Mouse (Mus musculus) liver, embryonic 13.5 days (tissue): Measurements from ENCODE around the gene Trir. TPM values are rescaled to one million over a fixed set of nuclear protein-coding genes. Genes with fewer than 3 reads are reported as not detected.

ENCODE experiments used
- ATAC-seq: fragments of 200-750 bp; cut with Nextera tagmentation; 2 replicates; pipeline ENCODE4 v1.8.0; 2017; ENCODE audit warnings: low read depth, mild to moderate bottlenecking, moderate number of reproducible peaks, moderate library complexity
- DNase-seq: peaks from one replicate; pipeline ENCODE4 v3.0.0; 2022
- H3K27ac ChIP-seq: fragments of 300-500 bp; sonication (generic); 2 replicates; pipeline ENCODE4 v1.5.1; 2015; ENCODE audit warnings: moderate library complexity, mild to moderate bottlenecking, inconsistent platforms
- H3K27me3 ChIP-seq: fragments of 300-500 bp; sonication (generic); 2 replicates; pipeline ENCODE4 v1.6.1; 2015; ENCODE audit warnings: mild to moderate bottlenecking, inconsistent platforms
- H3K36me3 ChIP-seq: fragments of 300-500 bp; sonication (generic); 2 replicates; pipeline ENCODE4 v1.6.1; 2015; ENCODE audit warnings: mild to moderate bottlenecking, inconsistent platforms
- H3K4me1 ChIP-seq: fragments of 300-500 bp; sonication (generic); replicated peaks from 2 replicates; pipeline ENCODE4 v1.6.1; 2015; ENCODE audit warnings: inconsistent platforms
- H3K4me2 ChIP-seq: fragments of 300-500 bp; sonication (generic); 2 replicates; pipeline ENCODE4 v1.6.1; 2015; ENCODE audit warnings: inconsistent platforms, mild to moderate bottlenecking, moderate library complexity
- H3K4me3 ChIP-seq: fragments of 300-500 bp; sonication (generic); replicated peaks from 2 replicates; pipeline ENCODE4 v1.5.1; 2015; ENCODE audit warnings: mild to moderate bottlenecking, inconsistent platforms
- H3K9ac ChIP-seq: fragments of 300-500 bp; sonication (generic); 2 replicates; pipeline ENCODE4 v1.6.1; 2015; ENCODE audit warnings: mild to moderate bottlenecking, inconsistent platforms
- H3K9me3 ChIP-seq: fragments of 300-500 bp; sonication (generic); replicated peaks from 2 replicates; pipeline ENCODE4 v1.6.1; 2016; ENCODE audit warnings: inconsistent platforms
- WGBS: fragments of 180-500 bp; shearing (Covaris S2); methylation state at CpG from one replicate; pipeline ENCODE4 v1.1.7; 2015; ENCODE audit not compliant: insufficient replicate concordance; 5-methylcytosine and 5-hydroxymethylcytosine counted together
- polyA plus RNA-seq: library from polyadenylated mRNA; unstranded; fragments of >200 nt; fragmentation: Nextera tagmentation; extraction: Ambion mirVana; gene quantifications from 2 replicates; pipeline ENCODE4 v1.2.1, GENCODE M21; 2015

Gene Trir
- polyA plus RNA-seq, 1 experiment from 2014 or later: 83.1 TPM

- Histone ChIP-seq H3K4me2 (no peak overlapping the region), H3K9me3 (no peaks in the 10 kb centered on the region), H3K4me1 (peaks cover 15% of the 10 kb centered on the region), H3K4me3 (no peak overlapping the region), H3K27ac (no peak overlapping the region), H3K27me3 (peaks cover 13% of the 10 kb centered on the region; the same call in 1 of the 2 replicates), H3K9ac (no peak overlapping the region), H3K36me3 (no peaks in the 10 kb centered on the region)
- DNase-seq: no peak
- ATAC-seq: no peak
- 82% methylated on average over 5 of the region's 5 CpGs for WGBS
Measured at GRCm38 (mm10) chr8:84996978-84997377, 29.6 kb upstream of the Trir start.

- H3K4me3 ChIP-seq: no peak overlapping the region
- H3K9ac ChIP-seq: peak overlapping the region; percentile 50
- peak overlapping the region; percentile 36 for H3K4me2 ChIP-seq
Measured at GRCm38 (mm10) chr8:84997649-84998295, 28.9 kb upstream of the Trir start.

GRCm38 (mm10) chr8:85007686-85008085 lies 18.9 kb upstream of the Trir start:
- no peak for ATAC-seq
- peaks cover 59% of the 10 kb centered on the region for H3K27me3 ChIP-seq
- WGBS: 21% methylated on average over 25 of the region's 25 CpGs

More at GRCm38 (mm10) chr8:84997649-84998295, 28.9 kb upstream of the Trir start:
- DNase-seq (peak; percentile 76), ATAC-seq (peak; percentile 80)
- H3K36me3 ChIP-seq: no peaks in the 10 kb centered on the region
- H3K9me3 ChIP-seq: no peaks in the 10 kb centered on the region
- WGBS: 6% methylated on average over 19 of the region's 19 CpGs
- H3K27me3 ChIP-seq: peaks cover 13% of the 10 kb centered on the region; the same call in 1 of the 2 replicates
- H3K4me1 ChIP-seq: peaks cover 15% of the 10 kb centered on the region
- no peak overlapping the region for H3K27ac ChIP-seq

GRCm38 (mm10) chr8:85011242-85011641 lies 15.4 kb upstream of the Trir start:
- peaks cover 80% of the 10 kb centered on the region for H3K27me3 ChIP-seq
- H3K9me3 ChIP-seq: no peaks in the 10 kb centered on the region
- H3K4me3 ChIP-seq: no peak overlapping the region
- WGBS: 12% methylated on average over 28 of the region's 28 CpGs
- peaks cover 7% of the 10 kb centered on the region; the same call in 1 of the 2 replicates for H3K4me1 ChIP-seq
- H3K9ac ChIP-seq: no peak overlapping the region
- no peak overlapping the region for H3K4me2 ChIP-seq
- no peak overlapping the region for H3K27ac ChIP-seq
- no peaks in the 10 kb centered on the region for H3K36me3 ChIP-seq
- DNase-seq: no peak
- ATAC-seq: no peak

More at GRCm38 (mm10) chr8:85007686-85008085, 18.9 kb upstream of the Trir start:
- Histone ChIP-seq H3K4me1 (peaks cover 3% of the 10 kb centered on the region; the same call in 1 of the 2 replicates), H3K4me3 (no peak overlapping the region), H3K9ac (no peak overlapping the region), H3K4me2 (no peak overlapping the region), H3K9me3 (no peaks in the 10 kb centered on the region), H3K27ac (no peak overlapping the region), H3K36me3 (no peaks in the 10 kb centered on the region)
- no peak for DNase-seq

DNA sequence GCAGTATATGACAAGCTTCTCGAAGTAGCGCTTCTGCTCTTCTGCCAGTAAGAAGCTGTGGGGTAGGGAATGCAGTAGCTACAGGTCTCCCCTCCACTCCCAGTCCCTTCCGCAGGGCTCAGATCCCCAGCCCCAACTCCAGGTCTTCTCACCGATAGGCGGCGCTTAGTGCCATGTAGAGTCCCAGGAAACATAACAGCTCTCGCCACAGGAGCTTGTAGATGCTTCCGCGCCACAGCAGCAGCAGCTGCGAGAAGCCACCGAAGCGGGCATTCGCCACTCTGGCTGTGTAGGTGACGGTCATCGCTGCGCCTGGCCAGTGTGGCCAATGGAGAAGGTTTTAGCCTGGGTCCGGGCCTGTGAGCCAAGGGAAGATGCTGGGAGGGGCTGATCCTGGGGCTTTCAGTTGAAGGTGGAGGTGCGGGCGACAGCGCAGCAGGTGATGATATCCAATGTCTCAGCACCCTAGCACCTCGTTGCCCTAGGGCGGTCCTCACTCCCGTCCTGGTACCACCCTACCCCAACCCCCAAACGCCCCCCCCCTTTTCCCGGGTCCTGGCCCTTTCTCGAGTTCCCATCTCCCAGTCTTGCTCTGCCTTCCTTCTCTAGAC lies 13.3 kb upstream of the Trir start:
- H3K9me3 ChIP-seq: no peaks in the 10 kb centered on the region
- peaks cover 13% of the 10 kb centered on the region for H3K36me3 ChIP-seq
- H3K4me1 ChIP-seq: peaks cover 4% of the 10 kb centered on the region; the same call in 1 of the 2 replicates
- H3K4me3 ChIP-seq: peak overlapping the region; percentile 29
- no peak overlapping the region for H3K27ac ChIP-seq
- 3% methylated on average over 25 of the region's 26 CpGs for WGBS
- peaks cover 62% of the 10 kb centered on the region for H3K27me3 ChIP-seq
- 0 out of 2 replicates have a peak overlapping the region, but pooled peaks have one; percentile 45 for H3K9ac ChIP-seq
- H3K4me2 ChIP-seq: peak overlapping the region; percentile 59
- DNase-seq (peak; percentile 60), ATAC-seq (peak; percentile 56; the same call in 1 of the 2 replicates)

- Histone ChIP-seq H3K4me3 (peak within 1 kb of the TSS; percentile 29), H3K9me3 (no peaks in the 10 kb centered on the region), H3K4me2 (peak within 1 kb of the TSS; percentile 59), H3K9ac (0 out of 2 replicates have a peak within 1 kb of the TSS, but pooled peaks have one; percentile 45), H3K4me1 (peaks cover 4% of the 10 kb centered on the region; the same call in 1 of the 2 replicates), H3K27me3 (peaks cover 51% of the 10 kb centered on the region), H3K27ac (no peak within 1 kb of the TSS), H3K36me3 (peaks cover 24% of the 10 kb centered on the region)
- 57% methylated on average over 2 of the region's 2 CpGs for WGBS
- ATAC-seq (no peak), DNase-seq (no peak)
Measured at GRCm38 (mm10) chr8:85014431-85014830, 12.2 kb upstream of the Trir start, which contains the start of gene Best2. TSS of gene Best2 (minus strand) at chr8:85014531.

- Histone ChIP-seq H3K9ac (no peak overlapping the region), H3K36me3 (peaks cover 46% of the 10 kb centered on the region), H3K4me2 (no peak overlapping the region), H3K4me1 (peaks cover 4% of the 10 kb centered on the region; the same call in 1 of the 2 replicates), H3K4me3 (no peak overlapping the region), H3K9me3 (no peaks in the 10 kb centered on the region), H3K27ac (no peak overlapping the region), H3K27me3 (peaks cover 34% of the 10 kb centered on the region)
- WGBS: 59% methylated on average over 10 of the region's 10 CpGs
- no peak for DNase-seq
- ATAC-seq: no peak
Measured at GRCm38 (mm10) chr8:85016724-85017123, 9.9 kb upstream of the Trir start.

GRCm38 (mm10) chr8:85017209-85017608 lies 9.4 kb upstream of the Trir start:
- Histone ChIP-seq H3K27ac (no peak overlapping the region), H3K36me3 (peaks cover 51% of the 10 kb centered on the region), H3K9ac (no peak overlapping the region), H3K27me3 (peaks cover 30% of the 10 kb centered on the region), H3K4me3 (no peak overlapping the region), H3K9me3 (no peaks in the 10 kb centered on the region), H3K4me1 (peaks cover 4% of the 10 kb centered on the region; the same call in 1 of the 2 replicates), H3K4me2 (no peak overlapping the region)
- ATAC-seq: no peak
- no peak for DNase-seq
- WGBS: 61% methylated on average over 5 of the region's 5 CpGs

- Histone ChIP-seq H3K27me3 (no peaks in the 10 kb centered on the region), H3K36me3 (peaks cover 70% of the 10 kb centered on the region), H3K4me1 (peaks cover 28% of the 10 kb centered on the region), H3K27ac (no peak overlapping the region), H3K4me2 (no peak overlapping the region), H3K9me3 (no peaks in the 10 kb centered on the region), H3K9ac (no peak overlapping the region), H3K4me3 (no peak overlapping the region)
- ATAC-seq (no peak), DNase-seq (no peak)
- 92% methylated on average over 3 of the region's 3 CpGs for WGBS
Measured at GRCm38 (mm10) chr8:85021514-85022055, 5.0 kb upstream of the Trir start.

DNA sequence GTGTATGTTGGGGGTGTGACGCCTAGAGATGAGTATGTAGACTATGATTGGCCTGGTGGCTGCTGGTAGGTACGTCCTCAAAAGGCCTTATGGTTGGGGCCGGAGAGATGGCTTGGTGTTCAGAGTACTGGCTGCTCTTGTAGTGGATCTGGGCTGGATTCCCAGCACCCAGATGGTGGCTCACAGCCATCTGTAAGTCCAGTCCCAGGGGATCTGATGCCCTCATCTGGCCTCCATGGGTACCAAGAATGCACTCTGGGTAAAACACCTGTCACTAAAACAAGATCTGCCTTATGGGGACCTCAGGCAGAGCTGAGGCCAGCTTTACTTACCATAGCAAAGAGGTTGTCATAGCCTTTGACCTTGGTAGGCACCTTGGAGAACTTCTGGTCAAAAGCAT lies 2.8 kb upstream of the Trir start:
- no peak for ATAC-seq
- Histone ChIP-seq H3K4me3 (peak overlapping the region; percentile 100), H3K9me3 (no peaks in the 10 kb centered on the region), H3K36me3 (peaks cover 56% of the 10 kb centered on the region), H3K4me2 (peak overlapping the region; percentile 92), H3K27me3 (no peaks in the 10 kb centered on the region), H3K4me1 (peaks cover 40% of the 10 kb centered on the region), H3K27ac (no peak overlapping the region), H3K9ac (peak overlapping the region; percentile 83; the same call in 1 of the 2 replicates)
- 83% methylated on average over 3 of the region's 3 CpGs for WGBS
- DNase-seq: no peak
